Mouse (Mus musculus) T-helper 17 cell (primary cell): ENCODE data around the gene Nanos2.

Experiments used
- in situ Hi-C, 2 experiments: fragments of 300-600 bp; cut with MboI, MseI; formaldehyde crosslinking; loops; 1 replicate in 1 of 2; 2 replicates in 1 of 2; pipeline ENCODE4 v1.15.1; 2025; ENCODE audit warnings: high pct_unique_total_duplicates in 2 of 2

Gene Nanos2

DNA sequence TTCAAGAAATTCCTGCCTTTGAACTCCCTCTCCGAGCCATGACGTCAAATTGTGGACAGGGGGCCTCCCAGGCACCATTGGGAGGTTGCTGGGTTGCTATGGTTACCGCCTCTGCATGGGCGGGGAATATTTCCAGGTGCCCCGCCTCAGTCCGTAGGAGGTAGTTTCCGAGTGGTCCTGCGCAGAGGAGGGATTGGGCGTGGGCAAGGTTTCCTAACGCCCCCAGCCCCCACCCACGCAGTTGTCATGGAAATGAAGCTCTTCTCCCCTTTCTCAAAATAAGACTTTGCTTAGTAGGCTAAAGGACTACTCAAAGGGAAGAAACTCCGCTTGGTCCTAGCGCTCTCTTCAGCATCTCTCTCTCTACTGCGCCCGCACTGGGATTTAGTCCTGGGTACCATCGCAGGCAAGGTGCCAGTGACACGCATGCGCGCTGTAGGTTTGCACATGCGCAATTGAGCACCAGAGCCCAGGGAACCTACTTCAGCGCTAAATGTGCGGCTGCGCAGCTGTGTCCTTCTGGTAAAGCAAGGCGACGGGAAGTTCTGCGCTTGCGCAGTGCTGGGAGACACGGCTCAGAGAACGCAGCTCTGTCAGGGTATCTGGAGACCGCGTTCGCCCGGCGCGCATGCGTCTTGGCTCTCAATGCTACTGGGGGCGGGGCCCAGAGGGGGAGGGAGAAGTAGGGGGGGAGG, 3.5 kb downstream of the Nanos2 start, which contains the start of gene Mypop:
Mypop (plus strand) TSS at position 645 of the 695 bp plus-strand sequence.
- in situ Hi-C loops: no loop called here

DNA sequence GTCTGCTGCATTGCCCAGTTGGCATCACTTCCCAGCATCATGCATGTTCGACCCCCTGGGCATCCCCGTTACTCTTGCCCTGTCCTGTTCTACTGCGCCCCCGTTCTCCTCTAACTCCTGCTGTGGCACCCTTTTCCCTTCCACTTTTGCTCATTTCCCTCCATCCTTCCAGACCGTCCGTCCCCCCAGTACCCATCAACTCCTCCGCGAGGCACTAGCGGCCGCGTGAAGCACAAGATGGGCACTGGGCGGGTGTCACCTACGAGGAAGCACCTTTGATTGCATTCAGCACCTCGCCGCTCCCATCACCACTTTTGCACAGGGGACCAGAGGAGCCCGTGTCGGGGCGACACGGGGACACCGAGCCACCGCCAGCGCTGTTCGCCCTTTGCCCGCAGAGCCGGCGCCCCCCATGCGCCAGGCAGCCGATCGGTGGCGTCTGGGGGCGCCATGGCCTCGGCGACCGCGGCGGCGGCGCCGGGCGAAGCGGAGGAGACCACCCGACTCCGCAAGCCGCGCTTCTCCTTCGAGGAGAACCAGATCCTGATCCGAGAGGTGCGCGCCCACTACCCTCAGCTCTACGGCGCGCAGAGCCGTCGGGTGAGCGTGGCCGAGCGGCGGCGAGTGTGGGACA, 4.6 kb downstream of the Nanos2 start:
- in situ Hi-C loops: no loop called here

DNA sequence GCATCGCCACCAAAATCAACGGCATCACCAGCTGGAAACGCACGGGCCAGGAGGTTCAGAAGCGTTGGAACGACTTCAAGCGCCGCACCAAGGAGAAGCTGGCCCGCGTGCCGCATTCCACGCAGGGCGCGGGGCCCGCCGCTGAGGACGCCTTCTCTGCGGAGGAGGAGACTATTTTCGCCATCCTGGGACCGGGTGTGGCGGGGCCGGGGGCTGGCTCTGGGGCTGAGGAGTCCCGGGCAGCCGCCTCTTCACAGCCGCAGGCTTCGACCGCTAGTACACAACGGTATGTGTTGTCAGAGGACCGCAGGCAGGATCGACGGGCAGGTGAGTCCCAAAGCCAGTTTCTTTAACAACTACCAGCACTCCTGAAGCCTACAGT, 5.1 kb downstream of the Nanos2 start:
- in situ Hi-C loops: no loop called here

- in situ Hi-C loops: no loop called here
Measured at GRCm38 (mm10) chr7:18993036-18993435, 5.8 kb downstream of the Nanos2 start.

DNA sequence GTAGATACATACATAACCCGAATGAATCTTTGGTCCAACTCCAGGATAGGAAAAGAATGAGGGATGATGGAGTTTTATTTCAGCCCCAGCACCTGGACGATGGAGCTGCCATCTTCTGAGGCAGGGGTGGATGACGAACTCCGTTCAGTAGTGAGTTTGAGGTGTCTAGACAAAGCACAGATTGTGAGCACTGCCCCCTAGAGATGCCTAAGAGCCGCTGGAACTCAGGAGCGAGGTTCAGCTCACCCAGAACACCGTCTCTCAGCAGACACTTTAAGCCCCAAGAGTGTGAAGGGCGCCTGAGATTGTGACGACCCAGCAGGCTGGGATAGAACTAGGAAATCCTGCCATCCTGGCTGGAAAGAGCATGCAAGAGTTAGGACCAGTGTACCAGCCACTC, 11.6 kb downstream of the Nanos2 start:
- in situ Hi-C loops: no loop called here

DNA sequence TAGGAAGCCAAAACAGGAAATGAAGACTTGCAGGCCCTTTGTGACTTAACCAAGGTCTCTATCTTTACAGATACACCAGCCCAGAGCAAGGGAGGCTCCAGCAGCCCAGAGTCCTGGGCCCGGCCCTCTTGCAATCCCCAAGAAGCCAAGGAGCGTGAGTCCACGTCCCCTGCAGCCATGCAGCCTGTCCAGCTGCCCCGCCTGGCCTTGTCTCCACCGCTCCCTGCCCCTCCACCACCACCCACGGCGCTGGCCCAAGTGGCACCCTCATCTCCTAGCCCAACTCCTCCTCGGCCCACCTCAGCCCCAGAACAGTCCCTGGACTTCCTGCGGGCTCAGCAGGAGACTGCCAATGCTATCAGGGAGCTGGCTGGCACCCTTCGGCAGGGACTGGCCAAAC, 13.2 kb downstream of the Nanos2 start:
- in situ Hi-C loops: no loop called here

- in situ Hi-C loops: no loop called here
Measured at GRCm38 (mm10) chr7:19001066-19001806, 14.0 kb downstream of the Nanos2 start.

DNA sequence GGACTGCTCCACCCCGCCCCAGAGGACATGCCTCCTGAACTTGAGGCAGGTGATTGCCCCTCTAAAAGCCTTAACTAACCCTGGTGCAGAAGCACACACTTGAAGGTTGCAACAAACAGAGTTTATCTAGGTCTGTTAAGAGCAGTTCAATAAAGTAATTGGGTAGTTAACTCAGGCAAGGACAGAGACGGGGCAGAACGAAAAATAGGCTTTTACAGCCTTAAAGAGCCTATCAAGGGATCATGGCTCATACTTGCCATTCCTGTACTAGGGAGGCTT, 14.5 kb downstream of the Nanos2 start:
- in situ Hi-C loops: no loop called here

DNA sequence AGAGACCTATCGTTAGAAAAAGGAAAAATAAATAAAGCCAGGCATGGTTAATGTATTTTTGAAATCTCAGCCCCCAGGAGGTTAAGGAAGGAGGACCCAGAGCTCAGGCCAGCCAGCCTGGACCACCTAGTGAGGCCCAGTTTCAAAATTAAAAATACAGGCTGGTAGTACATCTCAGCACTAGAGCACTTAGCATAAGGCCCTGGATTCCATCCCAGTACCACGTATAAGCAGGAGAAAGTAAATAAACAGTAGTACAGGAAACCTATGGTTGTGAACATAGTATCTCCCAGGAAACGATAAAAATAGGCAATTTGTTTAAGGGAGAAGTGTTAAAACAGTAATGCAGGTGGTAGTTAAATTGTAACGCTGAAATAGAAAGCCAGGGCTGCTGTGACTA, 14.9 kb downstream of the Nanos2 start:
- in situ Hi-C loops: no loop called here

DNA sequence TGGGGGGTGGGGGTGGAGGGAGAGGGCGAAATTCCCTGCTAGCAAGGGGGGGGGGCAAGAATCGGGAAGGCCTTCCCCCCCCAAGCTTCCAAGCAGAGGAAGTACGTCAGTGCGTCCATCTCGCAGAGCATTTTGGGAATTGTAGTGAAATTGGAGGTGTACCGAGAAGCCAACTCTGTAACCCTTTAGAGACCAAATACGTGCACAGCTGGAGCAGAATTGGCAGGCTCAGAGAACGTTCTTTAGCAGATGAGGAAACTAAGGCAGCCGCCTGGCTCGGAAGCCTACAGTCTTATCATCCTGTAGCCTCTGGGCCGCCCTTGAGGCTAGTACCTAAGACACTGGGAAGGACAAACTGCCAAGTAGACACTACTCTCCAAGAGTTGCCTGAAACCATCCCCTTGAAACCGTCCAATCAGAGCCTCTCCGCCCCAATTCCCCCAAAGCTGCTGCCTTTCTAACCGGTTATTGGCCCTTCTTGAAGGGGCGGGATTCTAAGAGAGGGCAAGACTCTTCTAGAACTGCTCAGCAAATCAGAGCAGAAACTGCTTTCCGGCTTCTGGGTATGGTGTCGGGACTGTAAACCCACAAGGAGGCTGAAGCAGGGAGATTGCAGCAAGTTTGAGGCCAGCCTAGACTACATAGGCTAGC, 15.8 kb downstream of the Nanos2 start:
- in situ Hi-C loops: no loop called here

GRCm38 (mm10) chr7:19003902-19004630, 16.9 kb downstream of the Nanos2 start, which contains the start of gene Irf2bp1:
Gene Irf2bp1, plus strand, starts transcription at chr7:19004044.
- in situ Hi-C loops: no loop called here

DNA sequence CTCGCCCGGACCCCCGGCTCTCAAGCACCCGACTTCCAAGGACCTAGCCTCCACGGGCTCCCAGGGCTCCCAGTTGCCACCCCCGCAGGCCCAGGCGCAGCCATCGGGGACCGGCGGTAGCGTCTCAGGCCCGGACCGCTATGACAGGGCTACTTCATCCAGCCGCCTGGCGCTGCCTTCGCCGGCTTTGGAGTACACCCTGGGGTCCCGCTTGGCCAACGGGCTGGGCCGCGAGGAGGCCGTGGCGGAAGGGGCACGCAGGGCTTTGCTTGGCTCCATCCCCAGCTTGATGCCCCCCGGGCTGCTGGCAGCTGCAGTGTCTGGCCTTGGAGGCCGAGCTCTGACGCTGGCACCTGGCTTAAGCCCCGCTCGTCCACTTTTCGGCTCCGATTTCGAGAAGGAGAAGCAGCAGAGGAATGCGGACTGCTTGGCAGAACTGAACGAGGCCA, 17.5 kb downstream of the Nanos2 start:
- in situ Hi-C loops: no loop called here

GRCm38 (mm10) chr7:19005417-19006121, 18.4 kb downstream of the Nanos2 start:
- in situ Hi-C loops: no loop called here

DNA sequence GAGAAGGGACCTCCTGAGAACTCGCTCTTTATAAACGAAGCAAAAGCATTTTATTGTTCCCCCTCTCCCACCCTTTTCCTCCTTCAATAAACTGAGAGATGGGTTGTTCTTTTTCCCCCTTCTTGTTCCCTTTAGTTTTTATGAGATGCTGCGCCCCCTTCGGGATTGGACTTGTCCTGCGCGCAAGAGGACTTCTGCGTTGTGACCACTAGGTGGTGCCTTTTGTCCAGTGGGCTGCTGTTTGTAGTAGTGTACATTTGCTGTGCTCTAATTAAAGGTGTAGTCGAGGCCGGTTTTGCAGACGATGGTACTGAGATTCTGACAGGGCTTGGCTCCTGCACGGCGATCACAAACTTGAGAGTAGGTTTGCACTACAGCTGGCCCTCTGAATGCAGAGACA, 19.3 kb downstream of the Nanos2 start:
- in situ Hi-C loops: no loop called here

GRCm38 (mm10) chr7:19007026-19007977, 20.1 kb downstream of the Nanos2 start:
- in situ Hi-C loops: no loop called here

- in situ Hi-C loops: no loop called here
Measured at GRCm38 (mm10) chr7:19010581-19010980, 23.4 kb downstream of the Nanos2 start.

DNA sequence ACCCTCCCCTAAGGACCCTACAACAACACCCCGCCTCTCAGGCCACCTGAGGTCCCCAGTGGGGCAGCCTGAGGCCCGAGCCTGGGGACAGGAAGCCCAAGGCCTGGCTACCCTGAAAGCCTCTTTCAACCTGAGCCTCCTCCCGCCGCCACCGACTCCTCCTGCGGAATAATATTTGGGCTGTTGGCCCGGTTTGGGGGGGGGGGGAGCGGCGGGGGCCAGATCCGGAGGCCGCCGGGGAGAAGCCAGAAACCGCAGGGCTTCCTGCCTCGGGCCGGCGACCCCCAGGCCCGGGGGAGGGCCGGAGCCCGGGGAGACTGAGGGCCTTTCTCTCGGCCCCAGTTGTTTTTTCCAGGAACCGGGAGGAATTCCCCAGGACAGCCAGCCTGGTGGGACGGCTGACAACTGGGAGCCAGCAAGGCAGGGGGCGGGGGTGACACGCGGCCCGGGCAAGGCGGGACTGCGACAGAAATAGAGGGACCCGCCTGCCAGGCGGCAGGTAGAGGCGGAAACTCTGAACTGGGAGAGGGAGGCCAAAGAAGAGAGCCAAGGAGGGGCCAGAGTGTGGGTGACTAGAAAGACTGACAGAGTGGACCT, 24.9 kb downstream of the Nanos2 start:
- in situ Hi-C loops: no loop called here

DNA sequence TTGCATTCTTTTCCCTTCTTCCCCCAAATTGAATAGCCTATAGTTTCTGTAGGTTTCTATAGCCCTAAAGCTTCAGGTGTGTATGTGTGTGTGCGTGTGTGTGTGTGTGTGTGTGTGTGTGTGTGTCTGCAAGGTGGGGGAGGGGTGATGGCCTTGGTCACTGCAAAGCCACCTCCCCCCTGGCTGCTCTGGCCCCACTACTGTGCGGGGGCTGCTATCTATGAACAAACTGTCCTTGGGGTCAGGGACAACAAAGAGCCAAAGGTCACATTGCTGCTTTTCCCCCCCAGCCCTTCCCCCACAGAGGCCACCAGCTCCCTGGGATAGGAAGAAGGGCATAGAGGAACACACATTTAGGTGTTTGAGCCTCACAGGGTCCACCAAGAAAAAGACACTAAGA, 25.7 kb downstream of the Nanos2 start:
- in situ Hi-C loops: no loop called here

DNA sequence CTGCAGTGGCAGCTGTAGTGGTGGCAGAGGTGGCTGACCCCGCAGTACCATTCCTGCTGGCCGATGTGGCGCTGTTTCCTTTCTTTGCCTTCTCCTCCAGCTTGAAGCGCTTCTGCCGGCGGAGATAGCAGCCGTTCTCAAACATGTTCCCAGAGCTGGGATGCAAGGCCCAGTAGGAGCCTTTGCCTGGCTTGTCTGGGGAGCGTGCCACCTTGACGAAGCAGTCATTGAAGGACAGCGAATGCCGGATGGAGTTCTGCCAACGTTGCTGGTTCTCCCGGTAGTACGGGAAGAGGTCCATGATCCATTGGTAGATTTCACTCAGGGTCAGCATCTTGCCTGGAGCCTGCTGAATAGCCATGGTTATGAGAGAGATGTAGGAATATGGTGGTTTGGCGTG, 27.3 kb downstream of the Nanos2 start:
- in situ Hi-C loops: no loop called here
